ENCODE assay signal across 14 mouse cellular contexts in genomic region chr13:64429328-64429727, GRCm38 (mm10). TPM values are rescaled to one million over a fixed set of nuclear protein-coding genes. Genes with fewer than 3 reads are reported as not detected.
DNase-seq lines count a peak whose midpoint lies in the region; ATAC-seq and TF ChIP-seq lines count a peak whose summit lies in the region.
"Had no signal": no experiment of that assay in that cellular context is flagged by ENCODE, and none has a peak within 500 bp of the region (broad histone marks: within the 10 kb centered on the region; RNA-seq: fewer than 3 reads in every experiment).

No protein-coding gene starts in this region.

- ATAC-seq in heart, postnatal 0 days (ENCODE audit: insufficient read depth, low read depth), result no peak
- ATAC-seq in heart, embryonic 12.5 days (ENCODE audit: insufficient number of reproducible peaks, low FRiP score), result no peak
- ATAC-seq in lung, postnatal 0 days, result no peak
- ATAC-seq in monocyte, adult 5-6 weeks (replicated peaks; ENCODE audit: insufficient number of reproducible peaks, low FRiP score, low TSS enrichment, poor library complexity, severe bottlenecking), result no peak
- ATAC-seq: midbrain, embryonic 15.5 days had no signal

- H3K4me1 ChIP-seq in heart, postnatal 0 days (ENCODE audit: control insufficient read depth, insufficient read depth), result peaks cover 6% of the 10 kb centered on the region
- H3K4me1 ChIP-seq in heart, embryonic 12.5 days (replicated peaks), result peaks cover 10% of the 10 kb centered on the region
- no peaks in the 10 kb centered on the region for H3K4me1 ChIP-seq in lung, postnatal 0 days (ENCODE audit: insufficient read depth, low read depth, low read length)

- peak; percentile 16 for DNase-seq in heart, postnatal 0 days (ENCODE audit: low spot score)
- peak; percentile 44 for DNase-seq in lung, postnatal 0 days (ENCODE audit: low spot score)
- no peak for DNase-seq in lung, postnatal 4 days
- peak; percentile 42 for DNase-seq in ES-CJ7 (ENCODE audit: low read depth, low spot score)
- peak; percentile 51 for DNase-seq in induced T-regulatory cell, adult 2 months (ENCODE audit: low read depth)
- DNase-seq: adrenal gland, postnatal 25 days; cerebellum, adult 11-12 months; kidney, postnatal 4 days; right cerebral cortex, postnatal 4 days; thymus, adult 18-20 months had no signal

- WGBS in heart, postnatal 0 days, result 9% methylated on average over 1 of the region's 1 CpGs
- WGBS in heart, embryonic 12.5 days, result 10% methylated on average over 1 of the region's 1 CpGs
- 4% methylated on average over 1 of the region's 1 CpGs for WGBS in lung, postnatal 0 days

- H3K9ac ChIP-seq in heart, postnatal 0 days (replicated peaks; ENCODE audit: low read depth, low read length), result no peak overlapping the region
- H3K9ac ChIP-seq in heart, embryonic 12.5 days, result no peak overlapping the region
- H3K9ac ChIP-seq in lung, postnatal 0 days (replicated peaks; ENCODE audit: low read depth), result no peak overlapping the region
- H3K9ac ChIP-seq: hindbrain, embryonic 12.5 days; midbrain, embryonic 15.5 days had no signal

- no peak overlapping the region for H3K4me3 ChIP-seq in heart, postnatal 0 days (ENCODE audit: low read depth, low read length)
- no peak overlapping the region for H3K4me3 ChIP-seq in heart, embryonic 12.5 days
- no peak overlapping the region for H3K4me3 ChIP-seq in lung, postnatal 0 days (ENCODE audit: low read depth, low read length)
- H3K4me3 ChIP-seq: hindbrain, embryonic 12.5 days; midbrain, embryonic 15.5 days had no signal

- no peak overlapping the region for H3K4me2 ChIP-seq in heart, postnatal 0 days (ENCODE audit: low read depth, low read length)
- no peak overlapping the region for H3K4me2 ChIP-seq in heart, embryonic 12.5 days
- H3K4me2 ChIP-seq in lung, postnatal 0 days (replicated peaks; ENCODE audit: low read depth, low read length), result no peak overlapping the region
- H3K4me2 ChIP-seq: hindbrain, embryonic 12.5 days; midbrain, embryonic 15.5 days had no signal

- no peaks in the 10 kb centered on the region for H3K9me3 ChIP-seq in heart, postnatal 0 days (replicated peaks; ENCODE audit: control insufficient read depth, low read length)
- H3K9me3 ChIP-seq in heart, embryonic 12.5 days (replicated peaks), result no peaks in the 10 kb centered on the region
- H3K9me3 ChIP-seq in lung, postnatal 0 days (ENCODE audit: low read length), result no peaks in the 10 kb centered on the region
- H3K9me3 ChIP-seq: hindbrain, embryonic 12.5 days; midbrain, embryonic 15.5 days had no signal

- no peak overlapping the region for H3K27ac ChIP-seq in heart, postnatal 0 days (ENCODE audit: low read depth)
- no peak overlapping the region for H3K27ac ChIP-seq in heart, embryonic 12.5 days (ENCODE audit: poor library complexity, severe bottlenecking)
- no peak overlapping the region for H3K27ac ChIP-seq in lung, postnatal 0 days (ENCODE audit: low read length)
- H3K27ac ChIP-seq: hindbrain, embryonic 12.5 days; midbrain, embryonic 15.5 days had no signal

- no peak for TF ChIP-seq EP300 in heart, postnatal 0 days (IDR thresholded peaks at IDR 0.05; ENCODE audit: low read depth)
- no peak for TF ChIP-seq EP300 in lung, postnatal 0 days (IDR thresholded peaks at IDR 0.05)

- TF ChIP-seq CTCF in heart, postnatal 0 days (IDR thresholded peaks at IDR 0.05; ENCODE audit: low read depth), result peak; percentile 60
- TF ChIP-seq CTCF in lung, postnatal 0 days (IDR thresholded peaks at IDR 0.05), result peak; percentile 58

- no peaks in the 10 kb centered on the region for H3K27me3 ChIP-seq in heart, postnatal 0 days (ENCODE audit: control insufficient read depth, insufficient read depth, low read length)
- no peaks in the 10 kb centered on the region for H3K27me3 ChIP-seq in heart, embryonic 12.5 days (replicated peaks)
- no peaks in the 10 kb centered on the region for H3K27me3 ChIP-seq in lung, postnatal 0 days (replicated peaks; ENCODE audit: insufficient read depth, low read length)
- H3K27me3 ChIP-seq: hindbrain, embryonic 12.5 days; midbrain, embryonic 15.5 days had no signal

- no peaks in the 10 kb centered on the region for H3K36me3 ChIP-seq in heart, postnatal 0 days (replicated peaks; ENCODE audit: control insufficient read depth, insufficient read depth, low read length)
- H3K36me3 ChIP-seq in heart, embryonic 12.5 days, result no peaks in the 10 kb centered on the region
- H3K36me3 ChIP-seq in lung, postnatal 0 days (ENCODE audit: insufficient read depth, low read length), result no peaks in the 10 kb centered on the region
- H3K36me3 ChIP-seq: hindbrain, embryonic 12.5 days; midbrain, embryonic 15.5 days had no signal

RNA-seq across cellular contexts. Expression of gene Cdk20, which starts 2.8 kb away (rescaled TPM):
- total RNA-seq in heart, postnatal 0 days (2014; rRNA removed; ENCODE audit: low replicate concordance), result 1.9 and 16.2 TPM in 2 replicates
- 3.5 and 3.6 TPM in 2 replicates for polyA plus RNA-seq in heart, postnatal 0 days (2015; fragmentation: Nextera tagmentation; extraction: Ambion mirVana)
- polyA plus RNA-seq in heart, embryonic 12.5 days (2016; fragmentation: Nextera tagmentation; extraction: Ambion mirVana), result 3.9 and 4.0 TPM in 2 replicates
- 7.5 TPM in 2 replicates for polyA plus RNA-seq in lung, postnatal 0 days (2015; fragmentation: Nextera tagmentation; extraction: Ambion mirVana)
- 0.43 to 2.3 TPM (median 2.0 TPM) in 3 replicates for total RNA-seq in monocyte, adult 5-6 weeks (2017)

RNA-seq across cellular contexts. Expression of gene Ctsl, which starts 58.6 kb away (rescaled TPM):
- 125 and 153 TPM in 2 replicates for total RNA-seq in heart, postnatal 0 days (2014; rRNA removed; ENCODE audit: low replicate concordance)
- polyA plus RNA-seq in heart, postnatal 0 days (2015; fragmentation: Nextera tagmentation; extraction: Ambion mirVana), result 227 and 232 TPM in 2 replicates
- 266 and 280 TPM in 2 replicates for polyA plus RNA-seq in heart, embryonic 12.5 days (2016; fragmentation: Nextera tagmentation; extraction: Ambion mirVana)
- 251 and 269 TPM in 2 replicates for polyA plus RNA-seq in lung, postnatal 0 days (2015; fragmentation: Nextera tagmentation; extraction: Ambion mirVana)
- total RNA-seq in monocyte, adult 5-6 weeks (2017), result 28.5 to 79.3 TPM (median 45.6 TPM) in 3 replicates

Comparison
In these comparisons a context has a peak if more than half of its experiments do, and no peak if none do; other contexts are left out.
1. DNase-seq: peak in heart, postnatal 0 days (single experiment), lung, postnatal 0 days (single experiment), ES-CJ7 (single experiment) and induced T-regulatory cell, adult 2 months (single experiment); none in lung, postnatal 4 days (0 of 2).